Mouse (Mus musculus) spleen, adult 2 months (tissue): ENCODE measurements around the gene Dcbld1. TPM values are rescaled to one million over a fixed set of nuclear protein-coding genes. Genes with fewer than 3 reads are reported as not detected.
"Not testable (repeated sequence)": the region's sequence is repeated elsewhere in the genome, so short reads cannot be mapped to it uniquely, and the experiment has no call there.

Experiments
- DNase-seq, 2 experiments: peaks; one replicate each; pipeline versions ENCODE4 v3.0.0 to v3.0.0-alpha.2; 2012 to 2021; ENCODE audit warnings: low spot score in 2 of 2, low read depth in 1 of 2
- H3K27ac ChIP-seq: fragments of 200-500 bp; 2 replicates; pipeline ENCODE4 v1.5.1; 2012; ENCODE audit warnings: low read length, inconsistent platforms; ENCODE audit not compliant: insufficient read depth
- H3K27me3 ChIP-seq: fragments of 200-500 bp; 2 replicates; pipeline ENCODE4 v1.6.1; 2012; ENCODE audit warnings: mild to moderate bottlenecking, moderate library complexity, low read length, inconsistent platforms; ENCODE audit not compliant: control insufficient read depth, insufficient read depth
- H3K36me3 ChIP-seq: fragments of 200-500 bp; 2 replicates; pipeline ENCODE4 v1.6.1; 2012; ENCODE audit warnings: mild to moderate bottlenecking, low read length, inconsistent platforms; ENCODE audit not compliant: control insufficient read depth, insufficient read depth
- H3K4me1 ChIP-seq: fragments of 200-500 bp; 2 replicates; pipeline ENCODE4 v1.6.1; 2011; ENCODE audit warnings: inconsistent platforms; ENCODE audit not compliant: control insufficient read depth, insufficient read depth, insufficient read length
- H3K4me3 ChIP-seq: fragments of 200-500 bp; 2 replicates; pipeline ENCODE4 v1.5.1; 2011; ENCODE audit warnings: mild to moderate bottlenecking, inconsistent platforms; ENCODE audit not compliant: insufficient read depth, insufficient read length; ENCODE audit errors: extremely low read depth
- CTCF ChIP-seq: fragments of 200-500 bp; IDR thresholded peaks from 2 replicates; pipeline ENCODE4 v1.5.1; 2011; ENCODE audit warnings: mild to moderate bottlenecking, inconsistent platforms; ENCODE audit not compliant: insufficient read depth, insufficient read length, insufficient replicate concordance; ENCODE audit errors: extremely low read depth
- POLR2A ChIP-seq: fragments of 200-500 bp; IDR thresholded peaks from 2 replicates; pipeline ENCODE4 v1.6.1; 2011; ENCODE audit warnings: low read depth, low read length, inconsistent platforms
- WGBS: fragments of 180-500 bp; shearing (Covaris S2); methylation state at CpG from one replicate; pipeline ENCODE4 v1.1.7; 2018; 5-methylcytosine and 5-hydroxymethylcytosine counted together
- polyA plus RNA-seq: library from polyadenylated mRNA; depleted of rRNA; stranded (reverse); fragments of >200 nt; gene quantifications from 2 replicates; pipeline ENCODE4 v1.2.3, GENCODE M21; 2012

Gene Dcbld1
- polyA plus RNA-seq, 1 experiment, result 2.0 TPM

- H3K4me3 ChIP-seq, result no peak overlapping the region
- H3K27me3 ChIP-seq, result no peaks in the 10 kb centered on the region
- H3K27ac ChIP-seq, result no peak overlapping the region
- no peak for DNase-seq
- no peaks in the 10 kb centered on the region for H3K36me3 ChIP-seq
- TF ChIP-seq CTCF (no peak), POLR2A (no peak)
- H3K4me1 ChIP-seq, result no peaks in the 10 kb centered on the region
These were observed 47.9 kb downstream of the Dcbld1 start for GRCm38 (mm10) chr10:52281337-52281736.

DNA sequence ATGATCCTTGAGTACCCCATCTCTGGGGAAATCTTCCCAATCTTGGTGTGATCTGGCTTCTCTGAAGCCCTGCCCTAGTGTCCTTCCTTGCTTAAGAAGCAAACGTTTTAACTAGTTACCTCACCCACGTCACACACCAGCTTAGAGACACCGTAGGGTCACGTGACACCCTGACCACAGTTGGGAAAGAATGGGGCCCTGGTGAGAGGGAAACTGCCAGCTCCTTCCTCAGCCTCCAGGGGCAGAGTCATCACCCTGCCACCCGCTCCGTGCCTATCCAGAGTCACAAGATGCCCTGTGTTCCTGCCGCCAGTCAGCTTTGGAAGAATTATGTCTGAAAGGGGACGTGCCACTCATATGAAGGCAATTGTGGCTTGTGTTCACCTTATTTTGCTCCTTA, 51.2 kb downstream of the Dcbld1 start:
- no peak for TF ChIP-seq POLR2A
- no peak for TF ChIP-seq CTCF
- DNase-seq, result no peak

GRCm38 (mm10) chr10:52287852-52288533, 54.6 kb downstream of the Dcbld1 start:
- no peaks in the 10 kb centered on the region for H3K36me3 ChIP-seq
- WGBS, result 90% methylated on average over 5 of the region's 5 CpGs
- no peak for TF ChIP-seq CTCF
- no peak for TF ChIP-seq POLR2A
- DNase-seq, result no peak
- no peak overlapping the region for H3K4me3 ChIP-seq
- no peaks in the 10 kb centered on the region for H3K27me3 ChIP-seq
- no peak overlapping the region for H3K27ac ChIP-seq
- no peaks in the 10 kb centered on the region for H3K4me1 ChIP-seq

More for the DNA sequence above, 51.2 kb downstream of the Dcbld1 start:
- 43% methylated on average over 8 of the region's 8 CpGs for WGBS
- H3K36me3 ChIP-seq, result no peaks in the 10 kb centered on the region
- H3K27me3 ChIP-seq, result no peaks in the 10 kb centered on the region
- H3K4me3 ChIP-seq, result no peak overlapping the region
- H3K27ac ChIP-seq, result no peak overlapping the region
- H3K4me1 ChIP-seq, result no peaks in the 10 kb centered on the region

DNA sequence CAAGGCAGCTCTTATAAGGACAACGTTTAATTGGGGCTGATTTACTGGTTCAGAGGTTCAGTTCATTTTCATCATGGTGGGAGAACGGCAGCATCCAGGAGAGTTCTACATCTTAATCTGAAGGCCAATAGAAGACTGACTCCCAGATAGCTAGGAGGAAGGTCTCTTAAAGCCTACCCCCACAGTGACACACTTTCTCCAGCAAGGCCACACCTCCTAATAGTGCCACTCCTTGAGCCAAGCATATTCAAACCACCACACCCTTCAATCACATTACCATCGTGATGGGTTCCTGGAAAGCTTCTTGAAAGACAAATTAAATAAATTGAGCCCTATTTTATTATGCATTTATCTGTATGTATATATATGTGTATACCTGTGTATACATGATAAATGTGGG, 55.8 kb downstream of the Dcbld1 start:
- TF ChIP-seq CTCF, result no peak
- no peak for TF ChIP-seq POLR2A
- Histone ChIP-seq H3K4me1 (no peaks in the 10 kb centered on the region), H3K4me3 (no peak overlapping the region), H3K36me3 (no peaks in the 10 kb centered on the region), H3K27ac (no peak overlapping the region), H3K27me3 (no peaks in the 10 kb centered on the region)
- DNase-seq, result no peak
- 89% methylated on average over 3 of the region's 3 CpGs for WGBS

DNA sequence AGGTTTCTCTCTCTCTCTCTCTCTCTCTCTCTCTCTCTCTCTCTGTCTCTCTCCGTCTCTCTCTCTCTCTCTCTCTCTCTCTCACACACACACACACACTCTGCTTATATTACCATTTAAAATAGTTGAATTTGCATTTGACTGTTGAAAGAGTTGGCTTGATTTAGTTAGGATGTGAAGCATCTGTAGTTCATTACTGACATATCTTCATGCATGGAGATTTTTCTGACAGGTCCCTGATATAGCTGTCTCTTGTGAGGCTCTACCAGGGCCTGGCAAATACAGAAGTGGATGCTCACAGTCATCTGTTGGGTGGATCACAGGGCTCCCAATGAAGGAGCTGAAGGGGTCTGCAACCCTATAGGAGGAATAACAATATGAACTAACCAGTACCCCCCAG, 59.0 kb downstream of the Dcbld1 start:
- not testable (repeated sequence) for DNase-seq, H3K4me3 ChIP-seq, H3K27me3 ChIP-seq, H3K27ac ChIP-seq, H3K4me1 ChIP-seq, H3K36me3 ChIP-seq
- WGBS, result 63% methylated on average over 1 of the region's 1 CpGs

- no peak for DNase-seq
- WGBS, result 65% methylated on average over 4 of the region's 4 CpGs
- H3K27me3 ChIP-seq, result no peaks in the 10 kb centered on the region
- no peaks in the 10 kb centered on the region for H3K36me3 ChIP-seq
- no peak overlapping the region for H3K27ac ChIP-seq
- TF ChIP-seq POLR2A (no peak), CTCF (no peak)
- H3K4me1 ChIP-seq, result no peaks in the 10 kb centered on the region
- no peak overlapping the region for H3K4me3 ChIP-seq
These were observed 60.6 kb downstream of the Dcbld1 start for GRCm38 (mm10) chr10:52293921-52294577.

- whole genome bisulfite sequencing, result 92% methylated on average over 2 of the region's 2 CpGs
- TF ChIP-seq CTCF (no peak), POLR2A (no peak)
- H3K4me3 ChIP-seq, result no peak overlapping the region
These were observed 62.5 kb downstream of the Dcbld1 start for GRCm38 (mm10) chr10:52295934-52296333.

DNA sequence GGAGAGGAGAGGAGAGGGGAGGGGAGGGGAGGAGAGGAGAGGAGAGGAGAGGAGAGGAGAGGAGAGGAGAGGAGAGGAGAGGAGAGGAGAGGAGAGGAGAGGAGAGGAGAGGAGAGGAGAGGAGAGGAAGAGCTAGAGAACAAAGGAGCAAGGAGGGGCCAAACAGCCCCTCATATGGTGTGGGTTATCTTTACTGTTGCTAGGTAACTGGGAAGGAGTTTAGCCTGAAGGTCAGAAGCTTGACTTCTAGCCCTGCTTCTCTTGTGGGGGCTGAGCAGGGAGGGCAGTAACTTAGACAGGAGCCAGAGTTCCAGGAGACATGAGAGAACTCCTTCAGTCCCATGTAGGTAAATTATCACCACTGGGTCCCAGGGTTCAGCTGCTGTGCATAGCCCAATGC, 65.1 kb downstream of the Dcbld1 start:
- DNase-seq, H3K4me1 ChIP-seq, H3K36me3 ChIP-seq, H3K27ac ChIP-seq, H3K27me3 ChIP-seq, H3K4me3 ChIP-seq: not testable (repeated sequence)

More at GRCm38 (mm10) chr10:52295934-52296333, 62.5 kb downstream of the Dcbld1 start:
- H3K36me3 ChIP-seq, result no peaks in the 10 kb centered on the region
- H3K4me1 ChIP-seq, result no peaks in the 10 kb centered on the region
- H3K27me3 ChIP-seq, result no peaks in the 10 kb centered on the region
- H3K27ac ChIP-seq, result no peak overlapping the region
- DNase-seq, result no peak
